Mouse (Mus musculus) bone marrow macrophage, adult 2 months (primary cell): ENCODE measurements around the gene Gm40193.

Experiments used
- CTCF ChIP-seq: IDR thresholded peaks from 2 replicates; pipeline ENCODE4 v1.5.1; 2012; ENCODE audit warnings: low read depth, mild to moderate bottlenecking, low read length, moderate library complexity
- POLR2A ChIP-seq: IDR thresholded peaks from 2 replicates; pipeline ENCODE4 v1.6.1; 2012; ENCODE audit warnings: mild to moderate bottlenecking, low read depth, low read length, borderline replicate concordance

GRCm38 (mm10) chr11:70524782-70525181, 8.0 kb downstream of the Gm40193 start:
- TF ChIP-seq POLR2A: no peak
- no peak for TF ChIP-seq CTCF
